ENCODE assay signal across 8 mouse cellular contexts in genomic region chr9:77917074-77917621, GRCm38 (mm10). TPM values are rescaled to one million over a fixed set of nuclear protein-coding genes. Genes with fewer than 3 reads are reported as not detected.
DNase-seq lines count a peak whose midpoint lies in the region; ATAC-seq lines count a peak whose summit lies in the region.

Gene Elovl5 (plus strand): TSS chr9:77917364.

- peaks cover 10% of the 10 kb centered on the region; the same call in 1 of the 2 replicates for H3K4me1 ChIP-seq in hindbrain, embryonic 14.5 days (replicated peaks; ENCODE audit: control insufficient read depth, insufficient read depth, low read length)

- no peaks in the 10 kb centered on the region for H3K9me3 ChIP-seq in hindbrain, embryonic 14.5 days (ENCODE audit: control insufficient read depth, low read length)

- H3K4me3 ChIP-seq in hindbrain, embryonic 14.5 days (replicated peaks; ENCODE audit: low read length) = peak within 1 kb of the TSS; percentile 67

- no peaks in the 10 kb centered on the region for H3K36me3 ChIP-seq in hindbrain, embryonic 14.5 days (replicated peaks; ENCODE audit: control insufficient read depth, insufficient read depth)

- peak within 1 kb of the TSS; percentile 90 for H3K27ac ChIP-seq in hindbrain, embryonic 14.5 days

- H3K27me3 ChIP-seq in hindbrain, embryonic 14.5 days (ENCODE audit: control insufficient read depth, insufficient read depth, low read length) = no peaks in the 10 kb centered on the region

- peak; percentile 96 for ATAC-seq in hindbrain, embryonic 14.5 days (ENCODE audit: low FRiP score)

- peak within 1 kb of the TSS; percentile 73 for H3K9ac ChIP-seq in hindbrain, embryonic 14.5 days

- peak; percentile 99 for DNase-seq in R1 (ENCODE audit: low read depth, low spot score)
- peak; percentile 97 to 98 for DNase-seq in cerebellum, postnatal 25 days
- DNase-seq in frontal cortex, postnatal 25 days (ENCODE audit: low spot score in 2 of 2) = peak; percentile 96
- DNase-seq in hindbrain, embryonic 14.5 days (ENCODE audit: low spot score) = peak; percentile 99
- DNase-seq in layer of hippocampus, postnatal 36 days = peak; percentile 96 to 97
- peak; percentile 99 for DNase-seq in lung, postnatal 36 days
- peak; percentile 98 for DNase-seq in retina, postnatal 1 day
- DNase-seq in urinary bladder, adult 18-20 months (ENCODE audit: low spot score in 2 of 2) = peak; percentile 87 to 92

- H3K4me2 ChIP-seq in hindbrain, embryonic 14.5 days (replicated peaks) = peak within 1 kb of the TSS; percentile 76

- under 1% methylated on average over 42 of the region's 42 CpGs for WGBS in hindbrain, embryonic 14.5 days

RNA-seq across cellular contexts. Expression of gene Elovl5, which starts in this region (rescaled TPM):
- 73.5 and 79.3 TPM in 2 replicates for polyA plus RNA-seq in hindbrain, embryonic 14.5 days (2014; fragmentation: Nextera tagmentation; extraction: Ambion mirVana)
- total RNA-seq in layer of hippocampus, postnatal 36 days (2021) = 10 to 100 TPM; 69.6 to 74.8 TPM

Comparison
In these comparisons a context has a peak if more than half of its experiments do, and no peak if none do; other contexts are left out.
1. Peak in every context shown above with its lines: DNase-seq, ATAC-seq, H3K4me3 ChIP-seq and H3K27ac ChIP-seq.